Mouse (Mus musculus) MEL (cell line): Measurements from ENCODE around the gene Lmnb2. TPM values are rescaled to one million over a fixed set of nuclear protein-coding genes. Genes with fewer than 3 reads are reported as not detected.

Experiments used
- DNase-seq: peaks from one replicate; pipeline ENCODE4 v3.0.0; 2011; ENCODE audit warnings: low read depth, low spot score
- H3K27ac ChIP-seq: 2 replicates; pipeline ENCODE4 v1.5.1; 2012; ENCODE audit warnings: low read depth, mild to moderate bottlenecking, control low read depth, low read length, moderate library complexity; ENCODE audit not compliant: control insufficient read depth
- H3K27me3 ChIP-seq, 2 experiments: fragments of 150-350 bp in 1 of 2; sonication (generic) in 1 of 2; 2 replicates each; pipeline ENCODE4 v1.6.1; 2012; ENCODE audit warnings: low read length in 2 of 2, mild to moderate bottlenecking in 2 of 2, improper control_type of control experiment in 1 of 2, moderate library complexity in 1 of 2; ENCODE audit not compliant: insufficient read depth in 2 of 2, control insufficient read depth in 1 of 2
- H3K36me3 ChIP-seq, 2 experiments: 2 replicates each; pipeline ENCODE4 v1.6.1; 2012 to 2014; ENCODE audit warnings: low read length in 2 of 2, improper control_type of control experiment in 1 of 2, inconsistent platforms in 1 of 2, mild to moderate bottlenecking in 1 of 2; ENCODE audit not compliant: insufficient read depth in 2 of 2, control insufficient read depth in 1 of 2
- H3K4me1 ChIP-seq, 2 experiments: fragments of 150-350 bp in 1 of 2; sonication (generic) in 1 of 2; 2 replicates each; pipeline ENCODE4 v1.6.1; 2012; ENCODE audit warnings: low read length in 2 of 2, improper control_type of control experiment in 1 of 2, mild to moderate bottlenecking in 1 of 2; ENCODE audit not compliant: insufficient read depth in 2 of 2, control insufficient read depth in 1 of 2
- H3K4me3 ChIP-seq, 2 experiments: fragments of 150-350 bp in 1 of 2; sonication (generic) in 1 of 2; 2 replicates each; pipeline ENCODE4 v1.5.1; 2012; ENCODE audit warnings: low read depth in 2 of 2, low read length in 2 of 2, mild to moderate bottlenecking in 2 of 2, moderate library complexity in 2 of 2, control low read depth in 1 of 2, improper control_type of control experiment in 1 of 2; ENCODE audit not compliant: control insufficient read depth in 1 of 2, insufficient read depth in 1 of 2
- H3K79me2 ChIP-seq: 2 replicates; pipeline ENCODE4 v1.6.1; 2012; ENCODE audit warnings: mild to moderate bottlenecking, low read length, moderate library complexity; ENCODE audit not compliant: control insufficient read depth, poor library complexity, insufficient read depth
- H3K9ac ChIP-seq: 2 replicates; pipeline ENCODE4 v1.6.1; 2012; ENCODE audit warnings: low read depth, mild to moderate bottlenecking, control low read depth, low read length, moderate library complexity; ENCODE audit not compliant: control insufficient read depth, poor library complexity, severe bottlenecking
- H3K9me3 ChIP-seq: fragments of 150-350 bp; sonication (generic); replicated peaks from 2 replicates; pipeline ENCODE4 v1.6.1; 2012; ENCODE audit warnings: mild to moderate bottlenecking, low read length, improper control_type of control experiment, moderate library complexity; ENCODE audit not compliant: insufficient read depth
- CHD1 ChIP-seq: IDR thresholded peaks from 2 replicates; pipeline ENCODE4 v1.6.1; 2012; ENCODE audit warnings: low read depth, mild to moderate bottlenecking, inconsistent platforms, low read length, improper control_type of control experiment
- CTCF ChIP-seq, 3 experiments: IDR thresholded peaks in 2 of 3; conservative IDR thresholded peaks in 1 of 3; 2 replicates each; pipeline ENCODE4 v1.5.1; 2011 to 2012; ENCODE audit warnings: low read length in 3 of 3, low read depth in 2 of 3, mild to moderate bottlenecking in 2 of 3, improper control_type of control experiment in 1 of 3, inconsistent platforms in 1 of 3, mixed read lengths in 1 of 3, moderate library complexity in 1 of 3; ENCODE audit not compliant: control insufficient read depth in 1 of 3, insufficient read depth in 1 of 3, poor library complexity in 1 of 3, severe bottlenecking in 1 of 3
- E2F4 ChIP-seq: IDR thresholded peaks from 2 replicates; pipeline ENCODE4 v1.6.1; 2011; ENCODE audit warnings: low read depth, low read length, improper control_type of control experiment, borderline replicate concordance
- ELF1 ChIP-seq: IDR thresholded peaks from 2 replicates; pipeline ENCODE4 v1.6.1; 2014; ENCODE audit warnings: low read depth, mild to moderate bottlenecking, inconsistent platforms, low read length, improper control_type of control experiment, moderate library complexity
- GABPA ChIP-seq: IDR thresholded peaks from 2 replicates; pipeline ENCODE4 v1.6.1; 2012; ENCODE audit warnings: low read depth, mild to moderate bottlenecking, inconsistent platforms, low read length, improper control_type of control experiment, moderate library complexity
- KAT2A ChIP-seq: conservative IDR thresholded peaks from 2 replicates; pipeline ENCODE4 v1.6.1; 2012; ENCODE audit warnings: low read depth, low read length, improper control_type of control experiment, inconsistent platforms
- MAFK ChIP-seq: IDR thresholded peaks from 2 replicates; pipeline ENCODE4 v1.6.1; 2011; ENCODE audit warnings: low read depth, mild to moderate bottlenecking, low read length, improper control_type of control experiment, borderline replicate concordance
- MAZ ChIP-seq: IDR thresholded peaks from 2 replicates; pipeline ENCODE4 v1.6.1; 2012; ENCODE audit warnings: low read depth, mild to moderate bottlenecking, inconsistent platforms, low read length, improper control_type of control experiment
- MYB ChIP-seq: IDR thresholded peaks from 2 replicates; pipeline ENCODE4 v1.6.1; 2011; ENCODE audit warnings: mild to moderate bottlenecking, low read depth, low read length, improper control_type of control experiment
- MYC ChIP-seq: IDR thresholded peaks from 2 replicates; pipeline ENCODE4 v1.6.1; 2011; ENCODE audit warnings: low read depth, mild to moderate bottlenecking, low read length, improper control_type of control experiment, moderate library complexity
- NRF1 ChIP-seq: IDR thresholded peaks from 2 replicates; pipeline ENCODE4 v1.6.1; 2014; ENCODE audit warnings: low read depth, mild to moderate bottlenecking, inconsistent platforms, low read length, improper control_type of control experiment, moderate library complexity; ENCODE audit not compliant: poor library complexity, insufficient read depth, severe bottlenecking
- POLR2AphosphoS5 ChIP-seq: IDR thresholded peaks from 2 replicates; pipeline ENCODE4 v1.6.1; 2012; ENCODE audit warnings: low read depth, borderline replicate concordance, mild to moderate bottlenecking, inconsistent platforms, low read length, moderate library complexity, mixed read lengths
- RAD21 ChIP-seq: IDR thresholded peaks from 2 replicates; pipeline ENCODE4 v1.6.1; 2011; ENCODE audit warnings: mild to moderate bottlenecking, low read depth, low read length, improper control_type of control experiment
- TBP ChIP-seq: IDR thresholded peaks from 2 replicates; pipeline ENCODE4 v1.8.0; 2011; ENCODE audit warnings: low read depth, low read length, improper control_type of control experiment
- TCF12 ChIP-seq: IDR thresholded peaks from 2 replicates; pipeline ENCODE4 v1.6.1; 2014; ENCODE audit warnings: low read depth, mild to moderate bottlenecking, inconsistent platforms, low read length, improper control_type of control experiment, moderate library complexity
- UBTF ChIP-seq: IDR thresholded peaks from 2 replicates; pipeline ENCODE4 v1.6.1; 2012; ENCODE audit warnings: low read depth, mild to moderate bottlenecking, inconsistent platforms, low read length, improper control_type of control experiment, moderate library complexity, borderline replicate concordance; ENCODE audit not compliant: insufficient read depth
- USF2 ChIP-seq, 2 experiments: IDR thresholded peaks; 2 replicates each; pipeline ENCODE4 v1.6.1; 2011 to 2012; ENCODE audit warnings: improper control_type of control experiment in 2 of 2, low read length in 2 of 2, borderline replicate concordance in 1 of 2, inconsistent platforms in 1 of 2, low read depth in 1 of 2, mild to moderate bottlenecking in 1 of 2; ENCODE audit not compliant: insufficient read depth in 1 of 2
- ZC3H11A ChIP-seq: IDR thresholded peaks from 2 replicates; pipeline ENCODE4 v1.6.1; 2012; ENCODE audit warnings: low read depth, mild to moderate bottlenecking, inconsistent platforms, low read length, improper control_type of control experiment
- ZKSCAN1 ChIP-seq: IDR thresholded peaks from 2 replicates; pipeline ENCODE4 v1.6.1; 2012; ENCODE audit warnings: low read depth, mild to moderate bottlenecking, inconsistent platforms, low read length, improper control_type of control experiment, moderate library complexity
- ZMIZ1 ChIP-seq: IDR thresholded peaks from 2 replicates; pipeline ENCODE4 v1.6.1; 2012; ENCODE audit warnings: low read depth, mild to moderate bottlenecking, inconsistent platforms, low read length, improper control_type of control experiment, moderate library complexity
- ZNF384 ChIP-seq: IDR thresholded peaks from 2 replicates; pipeline ENCODE4 v1.6.1; 2012; ENCODE audit warnings: low read depth, mild to moderate bottlenecking, inconsistent platforms, low read length, improper control_type of control experiment
- polyA plus RNA-seq, 2 experiments: library from polyadenylated mRNA; stranded (reverse) in 1 of 2; unstranded in 1 of 2; fragments of >175 nt in 1 of 2; fragments of >200 nt in 1 of 2; gene quantifications; 2 replicates each; pipeline versions ENCODE4 v1.2.1 to v1.2.4; 2012; ENCODE audit warnings: low replicate concordance in 2 of 2, low read depth in 1 of 2; ENCODE audit not compliant: insufficient read length in 2 of 2, insufficient read depth in 1 of 2, missing spikeins in 1 of 2
- total RNA-seq: library from RNA; depleted of rRNA; stranded (reverse); fragments of 300-350 nt; gene quantifications from 2 replicates; pipeline ENCODE4 v1.2.3, GENCODE M21; 2012

Gene Lmnb2
- total and polyA plus RNA-seq, 3 experiments: 29.9 to 32.8 TPM; not detected in 1

DNA sequence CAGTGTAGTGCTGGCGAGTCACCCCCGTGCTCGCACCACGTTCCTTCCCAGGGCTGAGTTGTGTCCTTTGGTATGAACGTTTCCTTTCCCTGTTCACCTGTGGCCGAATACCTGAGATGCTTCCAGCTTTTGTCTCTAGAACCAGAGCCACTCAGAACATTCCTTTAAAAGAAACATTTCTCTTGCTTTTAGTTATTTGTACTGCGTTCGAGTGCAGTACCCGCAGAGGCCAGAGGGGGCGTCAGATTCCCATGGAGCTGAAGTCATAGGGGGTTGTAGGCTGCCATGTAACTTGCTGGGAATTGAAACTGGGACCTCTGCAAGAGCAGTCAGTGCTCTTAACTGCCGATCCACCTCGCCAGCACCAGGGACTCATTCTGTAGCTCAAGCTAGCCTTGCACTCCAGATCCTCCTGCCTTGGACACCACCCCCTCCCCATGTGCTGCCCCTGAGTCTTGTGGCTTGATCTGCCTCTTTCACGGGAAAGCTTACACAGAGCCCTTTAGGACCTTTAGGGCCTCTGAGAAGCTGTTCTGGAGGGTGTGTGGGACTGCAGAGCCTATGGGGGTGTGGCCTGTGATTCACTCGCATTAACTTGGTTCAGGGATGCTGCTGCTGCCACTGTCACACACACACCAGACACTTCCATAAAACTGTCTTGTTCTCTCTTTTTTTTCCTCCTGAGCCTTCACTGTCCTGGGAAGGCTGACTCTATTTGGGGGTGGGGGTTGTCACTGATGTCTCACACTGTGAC is 28.8 kb upstream of the Lmnb2 start:
- no peaks in the 10 kb centered on the region for H3K27me3 ChIP-seq
- H3K4me3 ChIP-seq: no peak overlapping the region
- H3K9ac ChIP-seq: no peak overlapping the region
- H3K79me2 ChIP-seq: no peaks in the 10 kb centered on the region
- peaks cover 5 to 32% of the 10 kb centered on the region in 2 experiments; a peak in 3 of 4 replicates for H3K4me1 ChIP-seq
- peaks cover 0 to 16% of the 10 kb centered on the region in 2 experiments; a peak in 2 of 4 replicates for H3K36me3 ChIP-seq
- TF ChIP-seq CTCF (IDR thresholded peaks at IDR 0.05 in 2 of 3, conservative IDR thresholded peaks at IDR 0.05 in 1 of 3; ENCODE audit: control insufficient read depth in 1 of 3, insufficient read depth in 1 of 3, low read depth in 2 of 3, low read length in 3 of 3, poor library complexity in 1 of 3, severe bottlenecking in 1 of 3) (peak; percentile 56 to 85 (median 67)), RAD21 (no peak)
- peak; percentile 47 for DNase-seq
- no peaks in the 10 kb centered on the region for H3K9me3 ChIP-seq
- no peak overlapping the region for H3K27ac ChIP-seq

DNA sequence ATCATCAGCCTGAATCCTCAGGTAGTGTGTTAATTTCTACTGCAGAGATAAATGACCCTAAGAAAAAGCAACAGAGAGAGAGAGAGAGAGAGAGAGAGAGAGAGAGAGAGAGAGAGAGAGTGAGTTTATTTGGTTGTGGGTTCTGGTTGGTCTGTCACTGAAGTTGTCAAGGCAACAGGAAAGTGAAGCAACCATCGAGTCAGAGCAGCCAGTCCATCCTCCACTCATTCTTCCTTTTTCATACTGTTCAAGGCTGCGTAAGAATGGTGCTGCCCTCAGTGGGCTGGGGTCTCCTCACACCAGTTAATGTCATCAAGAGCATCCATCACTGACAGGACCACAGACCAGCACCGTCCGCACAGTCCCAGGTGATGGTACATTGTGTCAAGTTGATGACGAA is 26.2 kb upstream of the Lmnb2 start:
- no peak overlapping the region for H3K4me3 ChIP-seq
- no peaks in the 10 kb centered on the region for H3K9me3 ChIP-seq
- TF ChIP-seq TBP: no peak
- no peak for TF ChIP-seq CHD1
- TF ChIP-seq POLR2AphosphoS5: no peak
- TF ChIP-seq MYB: no peak
- TF ChIP-seq USF2 (IDR thresholded peaks at IDR 0.05; ENCODE audit: borderline replicate concordance in 1 of 2, insufficient read depth in 1 of 2, low read depth in 1 of 2, low read length in 2 of 2): no peak
- TF ChIP-seq E2F4: no peak
- TF ChIP-seq MAFK: no peak
- TF ChIP-seq TCF12: no peak
- TF ChIP-seq GABPA: no peak
- no peak for TF ChIP-seq ELF1
- no peak for TF ChIP-seq KAT2A
- TF ChIP-seq ZC3H11A: no peak
- no peak for TF ChIP-seq MYC
- no peak for TF ChIP-seq NRF1
- no peak for TF ChIP-seq UBTF
- TF ChIP-seq ZKSCAN1: no peak
- no peak for TF ChIP-seq ZNF384
- no peak for TF ChIP-seq MAZ
- no peak for TF ChIP-seq ZMIZ1
- H3K36me3 ChIP-seq: peaks cover 0 to 10% of the 10 kb centered on the region in 2 experiments; a peak in 1 of 4 replicates
- H3K27me3 ChIP-seq: no peaks in the 10 kb centered on the region
- H3K27ac ChIP-seq: no peak overlapping the region
- H3K9ac ChIP-seq: no peak overlapping the region
- DNase-seq: no peak
- peaks cover 7 to 22% of the 10 kb centered on the region in 2 experiments; a peak in 3 of 4 replicates for H3K4me1 ChIP-seq
- H3K79me2 ChIP-seq: no peaks in the 10 kb centered on the region
